Mouse (Mus musculus) brain, adult 2 months (tissue): ENCODE data around the gene Swt1.
"Not testable (repeated sequence)": the region's sequence is repeated elsewhere in the genome, so short reads cannot be mapped to it uniquely, and the experiment has no call there.

Experiments
- DNase-seq: peaks from one replicate; pipeline ENCODE4 v3.0.0; 2011; ENCODE audit warnings: low read depth, low spot score

Swt1 gene

DNA sequence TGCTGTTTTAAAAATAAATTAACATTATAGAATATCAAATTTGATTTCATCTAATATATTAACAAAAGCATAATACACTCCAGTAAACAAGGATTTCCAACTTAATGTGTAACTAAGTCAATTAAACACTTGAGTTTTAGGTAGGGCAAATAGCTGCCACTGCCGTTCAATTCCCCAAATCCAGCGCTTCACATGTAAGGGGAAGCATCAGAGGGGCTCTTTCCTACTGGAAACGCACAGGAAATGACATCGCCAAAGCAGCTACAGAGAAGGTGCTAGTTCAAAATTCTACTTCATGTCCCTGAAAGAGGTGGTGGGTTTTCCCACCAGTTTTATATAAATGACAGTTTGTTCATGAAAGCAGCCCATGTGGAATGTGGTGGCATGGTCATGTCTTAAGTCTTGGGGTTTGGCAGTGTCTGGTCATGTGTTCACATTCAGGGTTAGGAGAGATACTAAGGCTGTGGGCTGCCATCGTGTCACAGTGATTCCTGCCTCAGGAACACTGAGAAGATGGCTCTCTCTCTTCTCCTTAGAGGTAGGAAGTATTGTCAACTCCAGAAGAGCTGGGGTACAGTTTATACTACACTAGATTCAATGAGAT, 60.4 kb downstream of the Swt1 start:
- no peak for DNase-seq

GRCm38 (mm10) chr1:151366944-151367605, 61.2 kb downstream of the Swt1 start:
- DNase-seq = no peak

DNA sequence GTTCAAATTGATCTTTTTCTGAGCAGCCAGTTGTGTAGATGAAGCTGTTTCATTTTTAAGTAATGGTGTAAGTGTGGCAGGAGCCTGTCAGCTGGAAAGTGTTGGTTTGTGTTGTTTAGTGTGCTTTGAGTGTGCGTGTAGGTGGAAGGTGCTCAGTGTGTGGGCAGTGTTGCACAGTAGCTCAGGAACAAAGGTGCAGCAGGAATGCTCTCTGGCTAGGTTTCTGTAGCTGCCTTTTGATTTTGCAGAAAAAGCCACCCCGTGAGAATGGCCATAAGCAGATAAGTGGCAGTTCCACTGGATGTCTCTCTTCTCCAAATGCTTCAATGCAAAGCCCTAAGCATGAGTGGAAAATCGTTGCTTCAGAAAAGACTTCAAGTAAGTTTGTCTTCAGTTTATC, 68.9 kb downstream of the Swt1 start:
- peak; percentile 33 for DNase-seq

DNA sequence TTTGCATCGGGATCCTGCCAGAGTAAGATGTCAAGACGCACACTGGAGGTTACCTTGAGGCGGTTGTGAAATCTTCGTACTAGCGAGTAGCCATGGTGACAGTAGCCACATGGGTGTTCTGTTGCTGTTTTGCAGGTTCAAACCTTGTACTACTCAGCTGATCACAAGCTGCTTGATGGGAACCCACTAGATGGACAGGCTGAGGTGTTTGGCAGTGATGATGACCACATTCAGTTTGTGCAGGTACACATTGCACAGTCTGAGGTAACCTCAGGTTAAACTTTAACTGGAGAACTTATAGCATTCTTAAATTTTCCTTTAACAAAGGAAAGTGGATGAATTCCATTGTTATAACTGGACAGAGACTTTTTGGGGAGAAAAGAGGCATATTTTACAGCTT, 72.3 kb downstream of the Swt1 start:
- DNase-seq = no peak

DNA sequence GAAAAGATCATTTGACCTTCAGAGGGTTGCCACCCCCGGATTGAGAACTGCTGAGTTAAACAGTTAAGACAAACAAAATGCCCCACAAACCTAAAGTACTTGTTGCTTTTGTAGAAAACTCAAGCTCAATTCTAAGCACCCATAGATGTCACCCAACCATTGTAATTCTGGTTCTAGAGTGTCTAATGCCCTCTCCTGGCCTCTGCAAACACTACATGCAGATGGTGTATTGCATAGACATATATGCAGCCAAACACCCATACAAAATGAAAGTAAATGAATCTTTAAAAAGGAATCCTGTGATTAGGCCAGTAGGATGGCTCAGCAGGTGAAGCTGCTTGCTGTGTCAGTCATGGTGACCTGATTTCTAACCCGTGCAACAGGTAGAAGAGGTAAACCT, 75.3 kb downstream of the Swt1 start:
- DNase-seq = peak; percentile 36

- DNase-seq = not testable (repeated sequence)
Observed at GRCm38 (mm10) chr1:151348293-151348692, 80.0 kb downstream of the Swt1 start.

GRCm38 (mm10) chr1:151346681-151347127, 81.6 kb downstream of the Swt1 start:
- no peak for DNase-seq

GRCm38 (mm10) chr1:151345863-151346195, 82.4 kb downstream of the Swt1 start:
- no peak for DNase-seq

DNA sequence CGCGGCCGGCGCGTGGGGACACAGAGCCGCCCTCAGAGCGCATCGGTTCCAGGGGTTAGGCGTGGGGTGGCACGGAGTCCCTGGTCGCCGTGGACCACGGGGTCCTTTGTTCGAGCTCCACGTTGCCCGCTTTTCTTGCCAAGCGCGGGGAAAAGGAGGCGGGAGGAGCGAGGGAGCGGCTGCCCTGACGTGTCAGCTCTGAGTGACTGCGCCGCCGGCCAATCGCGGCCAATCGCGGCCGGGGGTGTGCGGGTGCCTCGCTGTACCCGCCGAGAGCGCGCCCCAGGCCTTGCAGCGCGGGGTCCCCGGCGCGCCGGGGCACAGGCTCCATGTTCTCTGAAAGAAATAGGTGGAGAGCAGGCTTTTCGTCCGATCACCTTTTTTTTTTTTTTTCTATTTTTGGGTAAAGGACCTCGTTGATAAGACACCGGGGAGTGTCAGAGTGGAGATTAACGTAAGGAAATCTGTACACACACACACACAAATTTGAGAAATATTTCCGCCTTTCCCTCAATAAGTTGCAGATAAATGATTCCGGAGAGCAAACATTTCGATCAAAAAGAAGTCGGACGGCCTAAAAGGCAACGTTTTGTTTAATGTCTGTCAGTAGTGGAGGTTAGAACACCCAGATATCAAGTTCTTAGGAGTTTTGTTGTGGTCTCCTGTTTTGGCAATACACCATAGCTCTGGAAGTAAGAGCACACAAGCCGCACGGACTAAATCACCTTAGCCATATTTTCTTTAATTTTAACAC, 83.0 kb downstream of the Swt1 start:
- DNase-seq = peak; percentile 97

DNA sequence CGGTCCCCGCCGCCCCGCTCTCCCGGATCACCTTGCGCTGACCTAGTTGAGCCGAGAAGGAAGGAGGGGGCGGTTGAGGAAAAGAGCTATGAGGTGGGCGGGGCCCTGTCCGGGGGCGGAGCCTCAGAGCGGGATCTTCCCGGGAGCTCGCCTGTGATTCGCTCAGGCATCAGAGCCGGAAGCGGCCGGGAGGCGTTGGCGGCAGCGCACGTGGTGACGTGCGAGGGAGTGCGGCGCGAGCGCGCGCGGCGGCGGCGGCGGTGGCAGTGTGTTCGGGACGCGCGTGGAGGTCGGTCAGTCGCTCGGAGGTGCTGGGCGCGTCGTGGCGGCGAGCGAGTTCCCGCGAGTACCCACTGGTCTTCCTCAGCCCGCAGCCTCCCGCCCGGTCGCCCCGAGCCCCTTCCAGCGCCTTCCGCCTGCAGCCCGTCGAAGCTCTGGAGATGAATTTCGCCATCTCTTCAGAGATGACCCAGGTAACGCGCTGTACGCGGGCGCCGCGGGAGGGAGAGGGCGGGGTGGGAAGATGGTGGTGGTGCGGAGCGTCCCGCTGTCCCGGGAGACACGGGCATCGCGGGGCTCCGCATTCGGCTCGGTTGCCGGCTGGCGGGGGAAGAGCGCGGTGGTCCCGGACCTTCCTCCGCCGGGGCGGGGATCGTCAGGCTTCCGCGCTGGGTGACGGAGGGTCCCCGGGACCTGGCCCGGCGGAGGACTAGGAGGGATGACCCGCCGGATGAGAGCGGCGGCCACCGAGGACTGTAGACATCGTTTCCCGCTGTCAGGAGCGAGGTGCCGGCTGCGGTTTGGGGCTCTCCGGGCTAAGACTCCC, 83.8 kb downstream of the Swt1 start, which contains the start of gene Ivns1abp:
Ivns1abp (plus strand) TSS at position 195 of the 826 bp plus-strand sequence.
- DNase-seq = peak; percentile 99

DNA sequence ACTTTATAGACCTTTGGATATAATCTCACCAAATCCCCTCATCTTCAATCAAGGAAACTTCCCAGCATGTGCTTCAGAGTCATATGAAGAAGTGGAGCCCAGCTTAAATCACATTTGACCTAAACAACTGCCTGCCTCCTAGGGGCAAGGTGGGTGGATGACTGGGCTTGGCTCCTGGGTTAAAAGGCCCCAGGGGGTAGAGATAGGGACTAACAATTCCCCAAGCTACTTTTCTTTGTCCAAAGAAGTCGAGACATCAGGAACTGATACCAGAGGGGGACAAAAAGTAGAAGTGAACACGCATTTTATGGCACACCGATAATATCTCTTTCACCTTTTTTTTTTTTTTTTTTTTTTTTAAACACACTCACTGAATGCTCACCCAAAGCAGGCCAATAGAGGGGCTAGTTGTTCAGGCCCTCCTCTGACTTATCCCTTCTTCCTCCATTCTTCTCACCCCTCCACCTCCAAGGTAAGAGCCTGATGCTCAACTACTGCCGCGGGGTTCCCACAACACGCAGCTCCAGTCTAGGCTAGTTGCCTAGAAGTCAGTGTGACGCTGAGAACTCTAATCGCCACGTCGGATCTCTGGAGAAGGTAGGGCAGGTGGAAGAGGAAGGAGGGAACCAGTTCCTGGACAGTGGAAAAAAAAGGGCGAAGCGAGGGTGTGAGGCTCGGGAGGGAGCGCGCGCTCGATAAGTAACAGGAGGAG, 84.5 kb downstream of the Swt1 start:
- DNase-seq = peak; percentile 18

GRCm38 (mm10) chr1:151342968-151343367, 85.3 kb downstream of the Swt1 start:
- DNase-seq = peak; percentile 65

DNA sequence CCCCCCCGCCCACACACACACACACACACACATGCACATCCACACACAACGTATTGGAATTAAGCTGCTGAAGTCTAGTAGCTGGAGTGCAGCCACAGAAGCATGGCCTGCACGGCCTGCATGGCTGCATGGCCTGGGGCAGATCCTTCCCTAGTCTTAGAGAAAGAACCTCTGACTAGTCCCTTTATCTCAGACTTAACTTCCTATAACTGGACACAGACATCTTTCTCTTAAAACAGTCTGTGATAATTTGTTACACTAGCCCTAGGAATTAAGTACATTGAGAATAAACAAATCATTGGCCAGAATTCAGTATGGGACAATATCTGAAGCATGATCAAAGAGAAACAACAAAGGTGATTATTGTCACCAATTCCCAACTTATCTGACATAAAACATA, 85.9 kb downstream of the Swt1 start:
- DNase-seq = no peak

DNA sequence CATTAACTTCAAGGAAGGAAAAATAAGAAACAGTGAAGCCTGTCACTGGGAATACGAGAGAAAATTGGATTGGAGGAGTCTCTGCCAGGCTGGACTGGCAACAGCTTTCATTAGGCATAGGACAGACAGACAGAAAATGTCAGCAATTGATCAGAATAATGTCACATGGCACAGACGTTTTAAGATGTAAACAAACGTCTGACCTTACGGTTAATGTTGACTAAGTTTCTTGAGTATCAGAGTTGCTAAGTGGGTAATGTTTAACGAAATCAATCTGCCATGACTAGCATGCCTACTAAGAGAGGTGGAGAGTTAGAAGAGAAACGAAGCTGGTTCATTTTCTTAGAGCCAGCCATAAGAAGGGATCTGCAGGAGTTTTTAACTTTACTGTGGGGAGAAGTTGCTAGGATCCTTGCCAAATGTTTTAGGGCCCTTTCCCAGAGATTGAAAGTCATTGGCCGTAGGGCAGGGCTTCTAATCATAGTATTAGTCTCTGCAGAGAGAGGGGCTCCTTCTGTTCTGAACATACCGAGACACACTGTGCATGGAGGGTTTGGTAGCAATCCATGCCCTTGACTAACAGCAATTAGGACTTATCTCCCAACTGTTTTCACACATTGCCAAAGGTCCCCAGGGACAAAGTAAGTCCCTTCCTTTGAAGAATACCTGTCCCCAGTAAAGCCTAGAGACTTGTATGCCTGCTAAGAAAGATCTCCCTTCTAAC, 86.8 kb downstream of the Swt1 start:
- DNase-seq = no peak

DNA sequence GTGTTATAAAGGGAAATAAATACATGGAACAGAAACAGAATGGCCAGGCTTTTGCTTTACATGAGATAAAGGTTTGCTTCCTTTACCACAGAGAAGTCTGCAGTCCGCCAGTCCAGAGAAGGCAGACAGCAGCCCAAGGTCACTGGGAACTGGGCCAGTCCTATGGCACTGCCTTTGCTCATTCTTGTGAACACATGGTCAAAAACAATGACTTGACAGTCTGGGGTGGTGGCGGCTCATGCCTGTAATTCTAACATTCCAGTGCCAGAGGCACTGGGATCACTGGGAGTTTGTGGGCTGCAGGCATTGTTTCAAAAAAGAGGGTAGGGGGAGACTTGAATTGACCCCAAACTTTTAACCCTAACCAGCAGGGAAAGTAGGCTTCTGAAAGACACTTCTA, 89.3 kb downstream of the Swt1 start:
- DNase-seq = peak; percentile 53

- DNase-seq = peak; percentile 21
Observed at GRCm38 (mm10) chr1:151338234-151338633, 90.0 kb downstream of the Swt1 start.

DNA sequence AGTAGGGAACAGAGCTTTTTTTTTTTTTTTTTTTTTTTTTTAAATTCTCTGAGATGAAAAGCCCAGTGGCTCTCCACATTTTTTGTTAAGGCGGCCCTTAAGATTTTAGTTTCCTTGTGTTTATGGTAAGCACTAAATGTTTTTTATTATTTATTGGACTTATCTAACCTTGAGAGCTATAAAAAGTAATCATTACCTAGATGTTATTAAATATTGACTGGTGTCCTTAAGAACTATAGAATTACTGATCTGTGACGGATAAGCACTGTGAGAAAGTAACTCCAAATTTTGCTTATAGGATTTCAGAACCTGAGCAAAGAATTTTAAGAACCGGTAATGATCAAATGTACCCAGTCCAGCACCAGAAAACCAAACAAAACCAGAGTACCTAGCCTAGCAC, 95.4 kb downstream of the Swt1 start:
- no peak for DNase-seq

GRCm38 (mm10) chr1:151329601-151330000, 98.7 kb downstream of the Swt1 start:
- DNase-seq = no peak

GRCm38 (mm10) chr1:151328341-151329097, 99.7 kb downstream of the Swt1 start:
- DNase-seq = no peak

DNA sequence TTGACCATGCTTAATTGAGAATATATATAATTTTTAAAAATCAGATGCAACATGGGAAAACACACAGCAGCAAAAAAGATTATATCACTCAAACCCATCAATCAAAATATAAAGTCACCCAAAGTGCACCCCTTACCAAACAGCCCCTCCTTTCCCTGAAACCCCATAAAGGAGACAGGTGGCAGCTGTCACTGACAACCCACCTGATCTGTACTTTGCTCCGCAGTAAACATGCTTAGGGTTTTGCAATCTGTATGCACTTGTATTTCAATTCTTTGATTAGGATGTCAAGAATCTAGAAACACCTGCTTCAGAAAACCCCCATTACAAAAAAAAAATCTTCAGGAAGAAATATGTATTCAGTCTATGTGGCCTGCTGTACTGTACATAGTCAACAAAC, 102.9 kb downstream of the Swt1 start:
- no peak for DNase-seq
